Mouse (Mus musculus): ENCODE data around the gene Zfp12. TPM values are rescaled to one million over a fixed set of nuclear protein-coding genes. Genes with fewer than 3 reads are reported as not detected.

Gene Zfp12
- 16.8 TPM for polyA plus RNA-seq (2017; shearing (Covaris generic))

GRCm38 (mm10) chr5:143235028-143235693 lies at the start of gene Zfp12:
TSS of gene Zfp12 (plus strand) at chr5:143235163.

DNA sequence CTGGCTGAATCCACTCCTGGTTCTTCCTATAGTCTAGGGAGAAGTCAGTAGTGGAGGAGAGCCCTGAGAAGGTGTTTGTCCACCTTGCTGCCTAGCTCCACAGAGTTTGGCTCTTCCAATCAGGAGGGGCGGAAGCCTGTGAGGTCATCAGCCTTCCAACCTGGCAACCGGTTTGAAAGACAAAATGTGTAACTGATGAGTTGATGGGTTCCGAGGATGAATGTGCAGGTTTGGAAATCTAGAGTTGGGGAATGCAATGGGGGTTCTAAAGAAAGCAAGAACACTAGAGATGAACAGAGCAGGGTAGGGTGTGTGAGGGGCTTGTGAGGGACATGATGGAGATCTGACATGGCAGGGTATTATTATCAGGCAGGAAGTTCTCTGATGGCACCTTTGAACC lies 8.2 kb upstream of the Zfp12 start, which contains the start of gene Spdye4a:
Gene Spdye4a, minus strand, starts transcription at position 101 of the 400 bp plus-strand sequence.

DNA sequence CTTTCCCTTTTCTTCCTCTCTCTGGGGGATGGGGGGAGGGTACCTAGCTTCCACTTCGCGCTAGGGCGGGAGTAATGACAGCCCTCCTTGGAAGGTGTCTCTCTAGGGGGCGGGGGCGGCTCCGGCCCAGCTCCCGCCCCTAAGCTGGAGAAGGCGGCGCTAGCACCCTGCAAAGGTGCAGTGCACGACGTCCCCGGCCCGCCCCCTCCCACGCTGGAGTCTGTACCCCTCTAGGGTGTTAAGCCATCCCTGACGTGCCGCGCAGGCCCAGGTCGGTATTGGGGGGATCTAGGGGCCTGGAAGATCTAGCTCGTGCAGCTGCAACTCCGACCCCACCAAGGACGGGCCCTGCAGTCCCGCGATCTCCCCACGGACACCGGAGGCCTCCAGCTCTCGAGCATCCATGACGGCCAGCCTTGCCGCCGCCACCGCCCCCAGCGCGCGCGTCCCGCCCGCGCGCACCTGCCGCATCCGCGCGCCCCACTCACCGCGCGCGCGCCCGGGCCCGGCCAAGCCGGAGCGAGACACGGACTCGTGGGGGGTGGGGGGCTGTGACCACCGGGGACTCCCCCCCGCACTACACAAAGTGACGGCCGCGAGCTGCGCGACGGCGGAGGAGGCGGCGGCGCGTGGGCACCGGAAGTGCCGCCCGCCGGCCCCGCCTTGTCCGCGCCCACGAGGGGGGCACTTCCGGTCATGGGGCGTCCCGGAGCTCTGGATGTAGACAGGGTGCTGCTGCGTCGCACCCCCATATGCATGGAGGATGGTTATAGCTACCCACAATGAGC lies 34.6 kb downstream of the Zfp12 start, which contains the start of gene Zfp316:
Gene Zfp316, minus strand, starts transcription at position 660 of the 788 bp plus-strand sequence.

GRCm38 (mm10) chr5:143293404-143293803 lies 58.4 kb downstream of the Zfp12 start, which contains the start of gene Zfp853:
TSS of gene Zfp853 (minus strand) at chr5:143293623.

Other genes with a start within 250 kb of the Zfp12 start
- gene Rnf216, start 122.2 kb upstream of the Zfp12 start, polyA plus RNA-seq (2017; shearing (Covaris generic)) = 44.8 TPM
- 0.11 TPM for gene Olfr718-ps1, start 87.6 kb upstream of the Zfp12 start, polyA plus RNA-seq (2017; shearing (Covaris generic))
- 9.0 TPM for gene Rbak, start 54.4 kb upstream of the Zfp12 start, polyA plus RNA-seq (2017; shearing (Covaris generic))
- gene Spdye4b, start 54.1 kb upstream of the Zfp12 start, polyA plus RNA-seq (2017; shearing (Covaris generic)) = not detected
- gene Spdye4a, start 8.3 kb upstream of the Zfp12 start, polyA plus RNA-seq (2017; shearing (Covaris generic)) = not detected
- gene Zfp316, start 34.9 kb downstream of the Zfp12 start, polyA plus RNA-seq (2017; shearing (Covaris generic)) = 1.2 TPM
- not detected for gene Zfp853, start 58.5 kb downstream of the Zfp12 start, polyA plus RNA-seq (2017; shearing (Covaris generic))
- gene E130309D02Rik, start 80.2 kb downstream of the Zfp12 start, polyA plus RNA-seq (2017; shearing (Covaris generic)) = 48.0 TPM
- 49.6 TPM for gene Zdhhc4, start 94.1 kb downstream of the Zfp12 start, polyA plus RNA-seq (2017; shearing (Covaris generic))
- gene Grid2ip, start 122.2 kb downstream of the Zfp12 start, polyA plus RNA-seq (2017; shearing (Covaris generic)) = not detected
- 33.8 TPM for gene Kdelr2, start 168.7 kb downstream of the Zfp12 start, polyA plus RNA-seq (2017; shearing (Covaris generic))
- gene Daglb, start 229.4 kb downstream of the Zfp12 start, polyA plus RNA-seq (2017; shearing (Covaris generic)) = 10.6 TPM